Mouse (Mus musculus) hindbrain, embryonic 14.5 days (tissue): ENCODE results near the gene Gria2. TPM values are rescaled to one million over a fixed set of nuclear protein-coding genes. Genes with fewer than 3 reads are reported as not detected.

ENCODE experiments used
- ATAC-seq: fragments of 200-750 bp; cut with Nextera tagmentation; 2 replicates; pipeline ENCODE4 v1.8.0; 2017; ENCODE audit warnings: moderate number of reproducible peaks, mild to moderate bottlenecking, moderate TSS enrichment, moderate library complexity; ENCODE audit not compliant: low FRiP score
- DNase-seq: peaks from one replicate; pipeline ENCODE4 v3.0.0-alpha.2; 2015; ENCODE audit warnings: low spot score
- H3K27ac ChIP-seq: fragments of 300-500 bp; sonication (generic); 2 replicates; pipeline ENCODE4 v1.5.1; 2014; ENCODE audit warnings: mild to moderate bottlenecking, moderate library complexity
- H3K27me3 ChIP-seq: fragments of 300-500 bp; sonication (generic); 2 replicates; pipeline ENCODE4 v1.6.1; 2014; ENCODE audit warnings: mild to moderate bottlenecking, low read length, mixed read lengths; ENCODE audit not compliant: control insufficient read depth, insufficient read depth
- H3K36me3 ChIP-seq: fragments of 300-500 bp; sonication (generic); replicated peaks from 2 replicates; pipeline ENCODE4 v1.6.1; 2014; ENCODE audit not compliant: control insufficient read depth, insufficient read depth
- H3K4me1 ChIP-seq: fragments of 300-500 bp; sonication (generic); replicated peaks from 2 replicates; pipeline ENCODE4 v1.6.1; 2014; ENCODE audit warnings: antibody characterized with exemption, low read length, mixed read lengths; ENCODE audit not compliant: control insufficient read depth, insufficient read depth
- H3K4me2 ChIP-seq: fragments of 300-500 bp; sonication (generic); replicated peaks from 2 replicates; pipeline ENCODE4 v1.6.1; 2014; ENCODE audit warnings: mild to moderate bottlenecking, moderate library complexity
- H3K4me3 ChIP-seq: fragments of 300-500 bp; sonication (generic); replicated peaks from 2 replicates; pipeline ENCODE4 v1.5.1; 2014; ENCODE audit warnings: mild to moderate bottlenecking, low read length
- H3K9ac ChIP-seq: fragments of 300-500 bp; sonication (generic); 2 replicates; pipeline ENCODE4 v1.6.1; 2014
- H3K9me3 ChIP-seq: fragments of 300-500 bp; sonication (generic); 2 replicates; pipeline ENCODE4 v1.6.1; 2016; ENCODE audit warnings: low read length; ENCODE audit not compliant: control insufficient read depth
- WGBS: fragments of 180-500 bp; shearing (Covaris S2); extraction: QIAGEN DNeasy Blood & Tissue Kit; methylation state at CpG from one replicate; pipeline ENCODE4 v1.1.7; 2014; 5-methylcytosine and 5-hydroxymethylcytosine counted together
- polyA plus RNA-seq: library from polyadenylated mRNA; unstranded; fragments of >200 nt; fragmentation: Nextera tagmentation; extraction: Ambion mirVana; gene quantifications from 2 replicates; pipeline ENCODE4 v1.2.1, GENCODE M21; 2014

Gene Gria2
- polyA plus RNA-seq, 1 experiment from 2014 or later: 165 TPM

GRCm38 (mm10) chr3:80750786-80751185 is 51.8 kb downstream of the Gria2 start:
- H3K9ac ChIP-seq: no peak overlapping the region
- ATAC-seq (no peak), DNase-seq (no peak)

DNA sequence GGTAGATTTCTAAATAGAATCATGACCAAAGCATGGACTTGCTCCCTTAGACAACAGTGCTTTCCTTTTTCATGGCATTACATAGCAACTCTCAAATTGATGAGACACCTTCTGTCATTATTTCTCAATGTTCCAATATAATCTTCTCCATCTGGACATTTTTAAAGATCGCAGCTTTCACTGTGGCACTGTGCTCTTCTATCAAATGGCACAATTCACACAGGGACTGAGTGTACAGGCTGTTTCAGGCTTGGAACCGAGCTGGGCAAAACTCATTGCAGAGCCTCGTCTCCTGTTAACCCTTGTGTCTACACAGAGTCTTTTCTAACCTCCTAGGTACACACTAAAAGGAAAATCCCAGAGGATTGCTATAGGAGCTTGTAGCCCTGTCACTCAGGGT is 77.4 kb downstream of the Gria2 start:
- 65% methylated on average over 3 of the region's 3 CpGs for WGBS
- no peak for DNase-seq
- Histone ChIP-seq H3K4me1 (0 out of 2 replicates have a peak, but pooled peaks cover 3% of the 10 kb centered on the region), H3K4me3 (no peak overlapping the region), H3K36me3 (peaks cover 12% of the 10 kb centered on the region), H3K4me2 (no peak overlapping the region), H3K9ac (no peak overlapping the region), H3K9me3 (no peaks in the 10 kb centered on the region), H3K27ac (no peak overlapping the region), H3K27me3 (no peaks in the 10 kb centered on the region)
- ATAC-seq: no peak

More at GRCm38 (mm10) chr3:80750786-80751185, 51.8 kb downstream of the Gria2 start:
- Histone ChIP-seq H3K4me2 (no peak overlapping the region), H3K27me3 (no peaks in the 10 kb centered on the region), H3K4me1 (no peaks in the 10 kb centered on the region), H3K9me3 (no peaks in the 10 kb centered on the region), H3K36me3 (no peaks in the 10 kb centered on the region), H3K4me3 (no peak overlapping the region), H3K27ac (no peak overlapping the region; the same call in 1 of the 2 replicates)

- no peak overlapping the region for H3K4me3 ChIP-seq
Observed at GRCm38 (mm10) chr3:80713123-80713522, 89.5 kb downstream of the Gria2 start.

GRCm38 (mm10) chr3:80708992-80709391 is 93.6 kb downstream of the Gria2 start:
- no peak overlapping the region for H3K9ac ChIP-seq
- no peak overlapping the region for H3K4me2 ChIP-seq
- no peak overlapping the region for H3K4me3 ChIP-seq
- no peak for DNase-seq
- no peaks in the 10 kb centered on the region for H3K27me3 ChIP-seq
- no peaks in the 10 kb centered on the region for H3K9me3 ChIP-seq
- H3K36me3 ChIP-seq: peaks cover 42% of the 10 kb centered on the region
- H3K4me1 ChIP-seq: no peaks in the 10 kb centered on the region
- no peak overlapping the region for H3K27ac ChIP-seq
- ATAC-seq: no peak

More at GRCm38 (mm10) chr3:80713123-80713522, 89.5 kb downstream of the Gria2 start:
- ATAC-seq (peak; percentile 40; the same call in 1 of the 2 replicates), DNase-seq (no peak)
- Histone ChIP-seq H3K4me1 (no peaks in the 10 kb centered on the region), H3K9me3 (no peaks in the 10 kb centered on the region), H3K36me3 (peaks cover 23% of the 10 kb centered on the region), H3K9ac (no peak overlapping the region), H3K27me3 (no peaks in the 10 kb centered on the region), H3K27ac (no peak overlapping the region), H3K4me2 (no peak overlapping the region)
- WGBS: 59% methylated on average over 3 of the region's 3 CpGs

- DNase-seq (no peak), ATAC-seq (no peak)
- no peak overlapping the region for H3K4me2 ChIP-seq
- H3K27me3 ChIP-seq: no peaks in the 10 kb centered on the region
- H3K4me3 ChIP-seq: no peak overlapping the region
- 91% methylated on average over 3 of the region's 3 CpGs for WGBS
- H3K9ac ChIP-seq: no peak overlapping the region
- peaks cover 25% of the 10 kb centered on the region for H3K36me3 ChIP-seq
- H3K4me1 ChIP-seq: no peaks in the 10 kb centered on the region
- H3K27ac ChIP-seq: no peak overlapping the region
- H3K9me3 ChIP-seq: no peaks in the 10 kb centered on the region
Observed at GRCm38 (mm10) chr3:80702173-80702572, 100.5 kb downstream of the Gria2 start.

GRCm38 (mm10) chr3:80697523-80697922 is 105.1 kb downstream of the Gria2 start:
- Histone ChIP-seq H3K27me3 (no peaks in the 10 kb centered on the region), H3K4me1 (no peaks in the 10 kb centered on the region), H3K36me3 (peaks cover 12% of the 10 kb centered on the region), H3K4me2 (no peak overlapping the region), H3K4me3 (no peak overlapping the region), H3K9me3 (no peaks in the 10 kb centered on the region), H3K9ac (no peak overlapping the region), H3K27ac (no peak overlapping the region)
- DNase-seq (no peak), ATAC-seq (no peak)
- 81% methylated on average over 4 of the region's 4 CpGs for WGBS

DNA sequence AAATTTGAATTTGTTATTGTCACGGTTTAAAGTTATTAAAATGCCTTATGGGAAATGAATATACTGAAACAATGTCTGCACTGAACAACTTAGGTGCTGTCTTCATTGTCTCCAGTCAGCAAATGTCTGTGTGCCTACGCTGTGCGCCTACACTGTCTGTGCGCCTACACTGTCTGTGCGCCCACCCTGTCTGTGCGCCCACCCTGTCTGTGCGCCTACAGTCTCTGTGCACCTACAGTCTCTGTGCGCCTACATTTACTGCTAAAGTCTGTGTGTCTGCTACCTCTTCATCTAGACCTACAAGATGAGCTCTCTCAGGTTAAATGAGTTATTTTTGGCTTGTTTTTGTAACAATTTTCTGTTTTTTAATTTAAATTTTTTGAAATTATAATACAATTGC is 107.7 kb downstream of the Gria2 start:
- Histone ChIP-seq H3K9me3 (no peaks in the 10 kb centered on the region), H3K4me3 (no peak overlapping the region), H3K27me3 (no peaks in the 10 kb centered on the region), H3K36me3 (peaks cover 18% of the 10 kb centered on the region), H3K4me2 (no peak overlapping the region), H3K27ac (no peak overlapping the region), H3K4me1 (no peaks in the 10 kb centered on the region), H3K9ac (no peak overlapping the region)
- no peak for ATAC-seq
- DNase-seq: no peak
- WGBS: 98% methylated on average over 8 of the region's 8 CpGs

- WGBS: 60% methylated on average over 5 of the region's 5 CpGs
- Histone ChIP-seq H3K9me3 (no peaks in the 10 kb centered on the region), H3K4me3 (no peak overlapping the region), H3K4me2 (no peak overlapping the region), H3K4me1 (no peaks in the 10 kb centered on the region), H3K9ac (no peak overlapping the region), H3K27ac (no peak overlapping the region), H3K36me3 (no peaks in the 10 kb centered on the region), H3K27me3 (no peaks in the 10 kb centered on the region)
- ATAC-seq (no peak), DNase-seq (no peak)
Observed at GRCm38 (mm10) chr3:80665105-80665504, 137.5 kb downstream of the Gria2 start.

- no peak for DNase-seq
- no peak for ATAC-seq
- Histone ChIP-seq H3K4me3 (no peak overlapping the region), H3K9ac (no peak overlapping the region), H3K4me2 (no peak overlapping the region), H3K4me1 (no peaks in the 10 kb centered on the region), H3K36me3 (no peaks in the 10 kb centered on the region), H3K9me3 (no peaks in the 10 kb centered on the region), H3K27ac (no peak overlapping the region), H3K27me3 (no peaks in the 10 kb centered on the region)
- WGBS: 56% methylated on average over 2 of the region's 2 CpGs
Observed at GRCm38 (mm10) chr3:80663293-80663692, 139.3 kb downstream of the Gria2 start.

DNA sequence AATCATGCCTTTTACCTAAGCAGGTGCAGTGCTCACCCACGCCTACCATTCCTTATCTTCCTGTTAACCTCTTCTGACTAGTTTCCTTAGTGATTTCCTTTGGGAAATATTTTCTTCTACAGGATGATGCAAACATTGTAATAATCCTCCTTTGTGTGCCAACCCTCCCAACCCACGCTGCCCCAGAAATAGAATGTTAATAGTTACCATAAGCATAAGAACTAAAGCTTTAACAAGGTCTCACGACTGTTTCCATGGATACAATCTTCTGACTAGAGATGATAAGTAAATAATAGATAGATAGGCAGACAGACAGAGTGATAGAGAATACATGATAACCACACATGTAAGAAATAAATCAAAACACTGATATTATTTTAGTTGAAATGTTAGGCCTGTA is 140.8 kb downstream of the Gria2 start:
- Histone ChIP-seq H3K4me2 (no peak overlapping the region), H3K4me1 (no peaks in the 10 kb centered on the region), H3K9me3 (no peaks in the 10 kb centered on the region), H3K36me3 (no peaks in the 10 kb centered on the region), H3K27me3 (no peaks in the 10 kb centered on the region), H3K27ac (no peak overlapping the region), H3K9ac (no peak overlapping the region), H3K4me3 (no peak overlapping the region)
- no peak for ATAC-seq
- DNase-seq: no peak
- WGBS: 71% methylated on average over 3 of the region's 3 CpGs
